Mouse (Mus musculus): ENCODE measurements around the gene Zfp952. TPM values are rescaled to one million over a fixed set of nuclear protein-coding genes. Genes with fewer than 3 reads are reported as not detected.

The Zfp952 gene
- 3.7 and 4.4 TPM in 2 replicates for polyA plus RNA-seq (2015; fragmentation: Nextera tagmentation; extraction: Ambion mirVana)

DNA sequence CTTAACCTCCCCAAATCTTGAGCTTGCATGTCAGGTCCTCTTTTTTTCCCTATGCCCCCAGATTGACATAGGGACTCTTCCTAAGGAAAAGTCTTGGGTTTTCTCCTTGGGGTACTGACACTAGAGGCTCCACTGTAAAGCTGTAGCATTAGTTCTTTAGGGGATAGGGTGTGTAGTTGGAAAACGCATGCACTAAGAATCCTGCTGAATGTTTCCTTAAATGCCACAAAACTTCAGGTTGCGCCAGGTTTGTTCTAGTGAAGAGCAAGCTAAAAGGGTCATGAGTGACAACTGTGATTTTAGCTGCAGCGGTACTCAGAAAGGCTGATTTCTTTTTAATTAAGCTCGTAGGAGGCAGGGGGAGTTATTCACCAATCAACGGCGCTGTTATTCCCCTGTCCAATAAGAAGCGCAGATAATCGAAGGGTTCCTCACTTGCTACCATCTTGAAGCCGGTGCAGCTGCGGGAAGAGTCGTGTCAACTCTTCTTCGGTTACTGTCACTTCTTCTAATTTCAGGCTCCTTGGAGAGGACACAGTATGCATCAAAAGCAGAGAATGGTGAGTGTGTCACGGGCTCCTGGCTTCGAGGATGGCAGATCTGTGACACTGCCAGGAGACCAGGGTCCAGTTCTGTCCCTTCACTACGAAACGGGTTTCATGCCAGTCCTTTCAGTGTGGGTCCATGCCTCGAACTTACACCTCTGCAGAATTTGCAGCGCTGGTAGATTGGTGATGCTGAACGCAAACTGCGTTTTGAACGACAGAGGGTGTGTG, at the start of gene Zfp952:
TSS of gene Zfp952 (plus strand) at position 431 of the 776 bp plus-strand sequence.

DNA sequence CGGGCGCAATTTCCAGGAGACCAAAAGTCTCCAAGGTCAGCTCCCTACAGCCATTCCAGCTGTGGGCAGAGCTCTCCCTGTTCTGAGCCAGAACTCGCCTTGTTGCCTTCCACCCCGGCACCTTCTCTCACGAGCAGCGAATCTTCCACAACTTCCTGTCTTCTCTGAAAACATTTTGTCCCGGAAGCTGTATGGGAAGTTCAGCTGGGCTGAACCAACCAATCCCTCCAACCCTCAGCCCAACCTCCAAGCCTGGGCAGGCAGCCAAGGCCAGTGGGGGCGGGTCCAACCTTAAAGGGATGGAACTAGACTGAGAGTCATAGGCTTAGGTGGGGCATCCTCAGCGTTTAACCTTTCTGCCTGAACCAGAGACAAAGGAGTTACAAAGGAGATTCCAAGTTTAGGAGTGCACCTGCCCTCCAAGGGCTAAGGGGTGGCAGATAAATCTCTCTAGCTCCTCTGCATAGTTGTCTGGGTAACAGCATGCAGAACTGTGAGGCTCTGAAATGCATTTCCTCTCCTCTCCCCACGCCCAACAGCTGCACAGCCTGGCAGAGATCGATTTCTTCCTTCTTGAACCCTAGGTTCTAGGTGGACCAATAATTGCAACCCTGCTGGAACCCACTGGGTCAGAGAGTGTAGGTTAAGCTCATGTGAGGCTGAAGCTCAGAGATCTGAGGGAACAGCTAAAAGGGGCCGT, 45.6 kb upstream of the Zfp952 start, which contains the start of gene Cyp4f13:
TSS of gene Cyp4f13 (minus strand) at position 188 of the 700 bp plus-strand sequence.

DNA sequence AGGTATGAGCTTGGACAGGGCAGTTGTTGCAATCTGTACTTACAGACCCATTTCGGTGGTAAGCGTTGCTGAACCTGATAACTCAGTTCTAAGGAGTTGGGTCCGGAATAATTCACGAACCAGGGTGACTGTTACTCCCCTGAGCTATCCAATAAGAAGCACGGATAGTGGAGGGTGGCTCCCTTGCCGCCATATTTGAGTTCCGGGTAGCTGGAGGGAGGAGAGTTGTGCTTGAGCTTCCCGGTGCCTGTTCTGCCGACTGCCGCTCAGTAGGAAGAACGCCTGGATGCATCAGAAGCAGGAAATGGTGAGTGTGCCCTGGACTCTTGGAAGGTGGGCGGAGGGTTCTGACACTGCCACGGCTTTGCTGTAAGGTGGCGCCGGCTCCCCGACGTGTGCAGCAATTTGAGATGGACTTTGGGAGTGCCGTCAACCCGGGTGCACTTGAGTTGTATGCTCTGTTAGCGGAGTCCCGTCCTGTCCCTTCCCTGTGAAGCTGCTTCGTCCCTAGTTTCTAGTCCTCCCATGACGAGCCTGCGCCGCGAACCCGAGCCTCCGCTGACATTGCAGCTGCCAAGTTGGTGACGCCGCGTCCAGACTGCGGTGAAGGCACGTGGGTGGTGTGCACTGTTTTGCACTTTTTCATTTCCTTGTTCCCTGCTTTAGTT, 27.2 kb upstream of the Zfp952 start, which contains the start of gene Zfp472:
TSS of gene Zfp472 (plus strand) at position 192 of the 668 bp plus-strand sequence.

DNA sequence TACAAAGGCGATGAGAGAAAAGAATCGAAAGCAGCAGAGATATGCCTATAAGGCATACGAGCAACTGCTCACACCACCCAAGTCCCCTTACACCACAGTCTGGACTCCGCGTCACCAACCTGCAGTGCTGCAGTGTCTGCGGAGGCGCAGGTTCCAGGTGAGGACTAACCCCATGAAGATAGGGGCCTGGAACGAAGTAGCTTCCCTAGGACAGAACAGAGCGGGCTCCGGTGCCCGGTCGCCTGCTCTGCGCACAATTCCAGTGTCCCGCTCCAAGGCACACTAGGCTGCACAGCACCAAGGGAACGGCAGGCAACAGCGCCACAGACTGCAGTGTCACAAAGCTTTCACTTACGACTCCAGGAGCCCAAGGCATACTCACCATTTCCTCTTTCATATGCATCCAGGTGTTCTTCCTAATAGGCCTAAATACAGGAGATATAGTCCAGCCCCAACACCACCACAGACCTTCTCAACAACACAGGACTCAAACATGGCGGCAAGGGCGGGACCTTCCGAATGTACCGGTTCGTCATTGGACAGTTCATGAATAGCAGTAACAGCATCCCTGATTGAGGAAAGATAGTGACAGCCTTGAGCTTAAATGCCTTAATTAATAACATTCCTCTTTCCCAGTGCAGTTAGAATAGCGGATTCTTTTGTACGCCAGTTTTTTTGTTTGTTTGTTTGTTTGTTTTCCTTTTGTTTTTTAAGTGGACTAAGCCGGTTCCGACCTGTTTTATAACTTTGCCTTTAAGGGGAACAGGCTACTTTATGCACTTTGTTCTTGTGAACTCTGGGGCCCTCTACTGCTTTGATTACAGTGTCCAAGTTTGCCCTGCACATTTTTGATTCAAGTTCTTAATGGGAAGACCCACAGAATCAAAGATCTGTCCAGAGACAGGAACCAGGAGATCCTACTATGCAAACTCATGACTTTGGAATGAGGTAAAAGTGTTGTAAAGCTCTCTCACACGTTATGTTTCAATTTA, 40.3 kb downstream of the Zfp952 start, which contains the start of gene Zfp763:
TSS of gene Zfp763 (minus strand) at position 503 of the 992 bp plus-strand sequence.

Other genes starting within 250 kb of the Zfp952 start
- gene Zfp871, start 204.8 kb upstream of the Zfp952 start, polyA plus RNA-seq (2015; fragmentation: Nextera tagmentation; extraction: Ambion mirVana) = 16.5 and 17.9 TPM in 2 replicates
- gene Zfp811, start 183.2 kb upstream of the Zfp952 start, polyA plus RNA-seq (2015; fragmentation: Nextera tagmentation; extraction: Ambion mirVana) = 0.34 and 0.41 TPM in 2 replicates
- gene Zfp799, start 162.9 kb upstream of the Zfp952 start, polyA plus RNA-seq (2015; fragmentation: Nextera tagmentation; extraction: Ambion mirVana) = 2.2 and 2.5 TPM in 2 replicates
- gene Zfp870, start 101.5 kb upstream of the Zfp952 start, polyA plus RNA-seq (2015; fragmentation: Nextera tagmentation; extraction: Ambion mirVana) = 1.7 and 2.7 TPM in 2 replicates
- gene Cyp4f14, start 75.8 kb upstream of the Zfp952 start, polyA plus RNA-seq (2015; fragmentation: Nextera tagmentation; extraction: Ambion mirVana) = not detected in 2 replicates
- gene Cyp4f13, start 45.7 kb upstream of the Zfp952 start, polyA plus RNA-seq (2015; fragmentation: Nextera tagmentation; extraction: Ambion mirVana) = 14.5 and 17.3 TPM in 2 replicates
- gene Zfp472, start 27.3 kb upstream of the Zfp952 start, polyA plus RNA-seq (2015; fragmentation: Nextera tagmentation; extraction: Ambion mirVana) = 7.3 and 7.4 TPM in 2 replicates
- gene Zfp763, start 40.3 kb downstream of the Zfp952 start, polyA plus RNA-seq (2015; fragmentation: Nextera tagmentation; extraction: Ambion mirVana) = 3.4 and 4.2 TPM in 2 replicates
- gene 4921501E09Rik, start 74.9 kb downstream of the Zfp952 start, polyA plus RNA-seq (2015; fragmentation: Nextera tagmentation; extraction: Ambion mirVana) = not detected in 2 replicates
- gene Zfp563, start 96.2 kb downstream of the Zfp952 start, polyA plus RNA-seq (2015; fragmentation: Nextera tagmentation; extraction: Ambion mirVana) = 2.9 and 3.4 TPM in 2 replicates
- not detected in 2 replicates for gene Morc2b, start 146.6 kb downstream of the Zfp952 start, polyA plus RNA-seq (2015; fragmentation: Nextera tagmentation; extraction: Ambion mirVana)
- gene Olfr55, start 175.3 kb downstream of the Zfp952 start, polyA plus RNA-seq (2015; fragmentation: Nextera tagmentation; extraction: Ambion mirVana) = not detected in 2 replicates
- gene Olfr239, start 198.2 kb downstream of the Zfp952 start, polyA plus RNA-seq (2015; fragmentation: Nextera tagmentation; extraction: Ambion mirVana) = not detected in 2 replicates
- not detected in 2 replicates for gene Olfr1564, start 228.6 kb downstream of the Zfp952 start, polyA plus RNA-seq (2015; fragmentation: Nextera tagmentation; extraction: Ambion mirVana)